Mouse (Mus musculus): ENCODE results near the gene Daxx. TPM values are rescaled to one million over a fixed set of nuclear protein-coding genes. Genes with fewer than 3 reads are reported as not detected.

Gene Daxx
- polyA plus RNA-seq, 1 experiment from 2014 or later: 63.5 TPM

DNA sequence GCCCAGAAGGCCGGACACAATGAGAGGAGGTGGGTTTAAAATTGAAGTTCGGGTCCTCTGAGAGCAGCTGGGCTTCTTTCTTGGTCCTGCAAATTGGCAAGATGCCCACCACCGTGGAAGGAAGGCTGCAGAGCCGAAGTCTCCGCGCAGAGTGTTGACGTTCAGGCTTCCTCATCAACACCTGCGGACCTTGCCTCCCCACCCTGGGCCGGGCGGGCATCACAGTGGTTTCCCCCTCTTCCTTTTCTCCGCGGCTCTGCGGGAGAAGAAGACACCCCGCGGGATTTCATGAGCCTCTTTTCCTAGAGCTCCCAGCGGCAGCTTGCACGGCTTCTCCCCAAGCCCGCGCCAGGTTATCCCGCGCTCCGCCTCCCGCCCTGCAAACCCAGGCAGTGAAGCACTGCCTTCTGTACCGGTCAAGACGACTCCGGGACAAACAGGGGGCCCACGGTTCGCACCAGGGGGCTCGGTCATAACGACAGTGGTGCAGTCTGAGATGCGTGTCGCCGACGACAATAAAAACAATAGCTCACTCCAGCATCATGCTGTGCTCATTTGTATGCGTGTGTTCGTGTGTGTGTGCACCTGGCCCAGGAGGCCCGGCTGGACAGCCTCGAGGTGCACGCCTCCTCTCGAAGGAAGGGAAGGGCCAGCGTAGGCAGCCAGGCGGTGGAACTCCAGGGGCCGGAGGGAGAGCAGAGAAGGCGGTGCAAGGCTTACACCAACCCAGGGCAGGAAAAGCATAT lies 710 bp upstream of the Daxx start:
- H3K4me2 ChIP-seq (replicated peaks): peak overlapping the region; percentile 94
- H3K27ac ChIP-seq (replicated peaks): peak overlapping the region; percentile 95
- WGBS: under 1% methylated on average over 43 of the region's 44 CpGs
- H3K4me3 ChIP-seq: peak overlapping the region; percentile 80
- H3K4me1 ChIP-seq: peaks cover 30% of the 10 kb centered on the region
- H3K36me3 ChIP-seq: peaks cover 23% of the 10 kb centered on the region
- ATAC-seq (replicated peaks): peak; percentile 12
- H3K27me3 ChIP-seq: no peaks in the 10 kb centered on the region
- peak overlapping the region; percentile 89 for H3K9ac ChIP-seq (replicated peaks)
- no peaks in the 10 kb centered on the region for H3K9me3 ChIP-seq

GRCm38 (mm10) chr17:33909869-33910250 lies 646 bp downstream of the Daxx start:
- 0 out of 2 replicates have a peak, but pooled peaks have one; percentile 1 for ATAC-seq (replicated peaks)
- no peaks in the 10 kb centered on the region for H3K27me3 ChIP-seq
- H3K27ac ChIP-seq (replicated peaks): peak overlapping the region; percentile 95
- H3K36me3 ChIP-seq: peaks cover 36% of the 10 kb centered on the region
- H3K4me3 ChIP-seq: peak overlapping the region; percentile 80
- no peaks in the 10 kb centered on the region for H3K9me3 ChIP-seq
- under 1% methylated on average over 14 of the region's 14 CpGs for WGBS
- peaks cover 33% of the 10 kb centered on the region for H3K4me1 ChIP-seq
- H3K4me2 ChIP-seq (replicated peaks): peak overlapping the region; percentile 94
- peak overlapping the region; percentile 87 for H3K9ac ChIP-seq (replicated peaks)

DNA sequence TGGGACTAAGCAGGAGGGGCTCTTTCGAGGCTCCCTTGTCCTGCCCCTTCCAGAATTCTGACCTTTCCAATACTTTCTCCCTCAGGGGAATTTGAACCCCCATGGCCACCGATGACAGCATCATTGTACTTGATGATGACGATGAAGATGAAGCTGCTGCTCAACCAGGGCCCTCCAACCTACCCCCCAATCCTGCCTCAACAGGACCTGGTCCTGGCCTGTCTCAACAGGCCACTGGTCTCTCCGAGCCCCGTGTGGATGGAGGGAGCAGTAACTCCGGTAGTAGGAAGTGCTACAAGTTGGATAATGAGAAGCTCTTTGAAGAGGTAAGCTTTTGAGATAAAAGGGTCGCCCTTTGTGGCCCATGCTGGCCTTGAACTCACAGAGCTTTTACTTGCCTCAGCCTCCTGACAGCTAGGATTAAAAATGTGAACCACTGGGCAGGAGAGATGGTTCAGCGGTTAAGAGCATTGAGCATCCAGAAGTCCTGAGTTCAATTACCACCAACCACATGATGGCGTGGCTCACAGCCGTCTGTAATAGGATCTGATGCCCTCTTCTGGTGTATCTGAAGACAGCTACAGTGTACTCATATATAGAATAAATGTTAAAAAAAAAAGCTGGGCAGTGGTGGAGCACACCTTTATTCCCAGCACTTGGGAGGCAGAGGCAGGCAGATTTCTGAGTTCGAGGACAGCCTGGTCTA lies 1.3 kb downstream of the Daxx start:
- 52% methylated on average over 11 of the region's 11 CpGs for WGBS
- no peak for ATAC-seq (replicated peaks)
- Histone ChIP-seq H3K4me2 (replicated peaks) (peak overlapping the region; percentile 94), H3K4me1 (peaks cover 40% of the 10 kb centered on the region), H3K27ac (replicated peaks) (no peak overlapping the region), H3K4me3 (peak overlapping the region; percentile 80), H3K36me3 (peaks cover 39% of the 10 kb centered on the region), H3K9ac (replicated peaks) (peak overlapping the region; percentile 87), H3K9me3 (no peaks in the 10 kb centered on the region), H3K27me3 (no peaks in the 10 kb centered on the region)

DNA sequence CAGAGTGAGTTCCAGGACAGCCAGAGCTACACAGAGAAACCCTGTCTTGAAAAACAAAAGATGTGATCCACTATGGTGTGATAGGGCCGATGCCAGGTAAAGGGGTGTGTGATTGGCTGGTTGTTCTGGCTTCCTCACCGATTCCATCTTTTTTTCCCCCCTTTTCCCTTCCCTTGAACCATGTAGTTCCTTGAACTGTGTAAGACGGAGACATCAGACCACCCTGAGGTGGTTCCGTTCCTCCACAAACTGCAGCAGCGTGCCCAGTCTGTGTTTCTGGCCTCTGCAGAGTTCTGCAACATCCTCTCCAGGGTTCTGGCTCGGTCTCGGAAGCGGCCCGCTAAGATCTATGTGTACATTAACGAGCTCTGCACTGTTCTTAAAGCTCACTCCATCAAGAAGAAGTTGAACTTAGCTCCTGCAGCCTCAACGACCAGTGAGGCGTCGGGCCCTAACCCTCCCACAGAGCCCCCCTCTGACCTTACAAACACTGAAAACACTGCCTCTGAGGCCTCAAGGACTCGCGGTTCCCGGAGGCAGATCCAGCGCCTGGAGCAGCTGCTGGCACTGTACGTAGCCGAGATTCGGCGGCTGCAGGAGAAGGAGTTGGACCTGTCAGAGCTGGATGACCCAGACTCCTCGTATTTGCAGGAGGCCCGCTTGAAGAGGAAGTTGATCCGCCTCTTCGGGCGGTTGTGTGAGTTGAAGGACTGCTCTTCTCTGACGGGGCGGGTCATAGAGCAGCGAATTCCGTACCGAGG lies 2.0 kb downstream of the Daxx start:
- Histone ChIP-seq H3K27me3 (no peaks in the 10 kb centered on the region), H3K9me3 (no peaks in the 10 kb centered on the region), H3K4me1 (peaks cover 42% of the 10 kb centered on the region), H3K4me3 (no peak overlapping the region), H3K36me3 (peaks cover 39% of the 10 kb centered on the region), H3K27ac (replicated peaks) (no peak overlapping the region), H3K9ac (replicated peaks) (no peak overlapping the region), H3K4me2 (replicated peaks) (no peak overlapping the region)
- no peak for ATAC-seq (replicated peaks)
- WGBS: 90% methylated on average over 31 of the region's 31 CpGs

GRCm38 (mm10) chr17:33911813-33912414 lies 2.7 kb downstream of the Daxx start:
- Histone ChIP-seq H3K9ac (replicated peaks) (no peak overlapping the region), H3K4me1 (peaks cover 48% of the 10 kb centered on the region), H3K4me3 (no peak overlapping the region), H3K27ac (replicated peaks) (no peak overlapping the region), H3K27me3 (no peaks in the 10 kb centered on the region), H3K4me2 (replicated peaks) (no peak overlapping the region), H3K36me3 (peaks cover 39% of the 10 kb centered on the region), H3K9me3 (no peaks in the 10 kb centered on the region)
- no peak for ATAC-seq (replicated peaks)
- 91% methylated on average over 28 of the region's 28 CpGs for WGBS

GRCm38 (mm10) chr17:33913264-33913663 lies 4.0 kb downstream of the Daxx start:
- ATAC-seq (replicated peaks): no peak
- whole genome bisulfite sequencing: 89% methylated on average over 10 of the region's 10 CpGs
- Histone ChIP-seq H3K4me1 (peaks cover 47% of the 10 kb centered on the region), H3K36me3 (peaks cover 39% of the 10 kb centered on the region), H3K9ac (replicated peaks) (no peak overlapping the region), H3K4me2 (replicated peaks) (no peak overlapping the region), H3K27ac (replicated peaks) (no peak overlapping the region), H3K4me3 (no peak overlapping the region), H3K27me3 (no peaks in the 10 kb centered on the region), H3K9me3 (no peaks in the 10 kb centered on the region)

- ATAC-seq (replicated peaks): no peak
- peaks cover 39% of the 10 kb centered on the region for H3K36me3 ChIP-seq
- WGBS: 97% methylated on average over 8 of the region's 8 CpGs
- H3K9ac ChIP-seq (replicated peaks): no peak overlapping the region
- no peak overlapping the region for H3K4me2 ChIP-seq (replicated peaks)
- H3K27ac ChIP-seq (replicated peaks): no peak overlapping the region
- peaks cover 46% of the 10 kb centered on the region for H3K4me1 ChIP-seq
- no peak overlapping the region for H3K4me3 ChIP-seq
- no peaks in the 10 kb centered on the region for H3K27me3 ChIP-seq
- no peaks in the 10 kb centered on the region for H3K9me3 ChIP-seq
These were observed 4.7 kb downstream of the Daxx start for GRCm38 (mm10) chr17:33913905-33914304.

GRCm38 (mm10) chr17:33914969-33915391 lies 5.8 kb downstream of the Daxx start:
- Histone ChIP-seq H3K4me1 (peaks cover 55% of the 10 kb centered on the region), H3K27me3 (no peaks in the 10 kb centered on the region), H3K9me3 (no peaks in the 10 kb centered on the region), H3K27ac (replicated peaks) (peak overlapping the region; percentile 86; the same call in 1 of the 2 replicates), H3K4me2 (replicated peaks) (peak overlapping the region; percentile 73), H3K36me3 (peaks cover 39% of the 10 kb centered on the region), H3K9ac (replicated peaks) (peak overlapping the region; percentile 51; the same call in 1 of the 2 replicates), H3K4me3 (peak overlapping the region; percentile 59)
- no peak for ATAC-seq (replicated peaks)
- 68% methylated on average over 13 of the region's 13 CpGs for WGBS

DNA sequence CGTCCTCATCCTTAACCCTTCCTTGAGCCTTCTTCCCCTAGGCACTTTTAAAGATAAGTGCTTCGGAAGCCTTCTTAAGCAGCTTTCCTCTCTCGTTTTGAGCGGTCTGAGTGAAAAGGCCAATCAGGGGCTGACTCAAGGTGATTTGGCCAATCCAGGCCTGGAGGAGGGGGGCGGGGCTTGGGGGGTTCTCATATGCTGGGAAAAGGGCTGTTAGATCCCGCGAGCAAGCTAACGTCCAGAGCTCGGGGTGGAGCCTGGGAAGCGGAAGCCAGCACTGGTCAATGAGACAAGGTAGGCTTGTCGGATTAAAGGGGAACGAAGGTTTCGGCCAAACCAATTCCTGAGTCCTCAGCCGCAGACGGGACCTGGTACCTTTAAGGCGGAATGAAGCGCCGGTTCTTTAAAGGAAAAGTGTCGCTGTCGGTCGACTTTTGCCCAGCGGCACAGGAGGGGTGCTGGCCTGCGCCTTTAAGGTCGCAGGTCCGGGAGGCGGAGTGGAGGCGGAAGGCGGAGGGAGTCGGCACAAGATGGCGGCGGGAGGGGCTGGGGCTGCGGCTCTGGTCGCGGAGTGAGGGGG lies 6.5 kb downstream of the Daxx start, which contains the start of the genes Tapbp and Zbtb22:
TSS of gene Tapbp (plus strand) at position 229 of the 580 bp plus-strand sequence.
TSS of gene Zbtb22 (plus strand) at position 234 of the 580 bp plus-strand sequence.
- under 1% methylated on average over 34 of the region's 34 CpGs for WGBS
- peaks cover 55% of the 10 kb centered on the region for H3K4me1 ChIP-seq
- H3K9ac ChIP-seq (replicated peaks): peak within 1 kb of the TSS; percentile 51
- peak; percentile 92 for ATAC-seq (replicated peaks)
- peak within 1 kb of the TSS; percentile 86 for H3K27ac ChIP-seq (replicated peaks)
- H3K4me2 ChIP-seq (replicated peaks): peak within 1 kb of the TSS; percentile 73
- H3K4me3 ChIP-seq: peak within 1 kb of the TSS; percentile 59
- no peaks in the 10 kb centered on the region for H3K27me3 ChIP-seq
- no peaks in the 10 kb centered on the region for H3K9me3 ChIP-seq
- peaks cover 39% of the 10 kb centered on the region for H3K36me3 ChIP-seq

GRCm38 (mm10) chr17:33916294-33916693 lies 7.1 kb downstream of the Daxx start:
- no peaks in the 10 kb centered on the region for H3K9me3 ChIP-seq
- WGBS: under 1% methylated on average over 19 of the region's 20 CpGs
- H3K4me1 ChIP-seq: peaks cover 50% of the 10 kb centered on the region
- peak overlapping the region; percentile 86 for H3K27ac ChIP-seq (replicated peaks)
- H3K27me3 ChIP-seq: no peaks in the 10 kb centered on the region
- peaks cover 36% of the 10 kb centered on the region for H3K36me3 ChIP-seq
- H3K9ac ChIP-seq (replicated peaks): peak overlapping the region; percentile 51
- peak; percentile 36 for ATAC-seq (replicated peaks)
- H3K4me2 ChIP-seq (replicated peaks): peak overlapping the region; percentile 73
- H3K4me3 ChIP-seq: peak overlapping the region; percentile 59
